Mouse (Mus musculus): ENCODE measurements around the gene Zfp2.

The Zfp2 gene

DNA sequence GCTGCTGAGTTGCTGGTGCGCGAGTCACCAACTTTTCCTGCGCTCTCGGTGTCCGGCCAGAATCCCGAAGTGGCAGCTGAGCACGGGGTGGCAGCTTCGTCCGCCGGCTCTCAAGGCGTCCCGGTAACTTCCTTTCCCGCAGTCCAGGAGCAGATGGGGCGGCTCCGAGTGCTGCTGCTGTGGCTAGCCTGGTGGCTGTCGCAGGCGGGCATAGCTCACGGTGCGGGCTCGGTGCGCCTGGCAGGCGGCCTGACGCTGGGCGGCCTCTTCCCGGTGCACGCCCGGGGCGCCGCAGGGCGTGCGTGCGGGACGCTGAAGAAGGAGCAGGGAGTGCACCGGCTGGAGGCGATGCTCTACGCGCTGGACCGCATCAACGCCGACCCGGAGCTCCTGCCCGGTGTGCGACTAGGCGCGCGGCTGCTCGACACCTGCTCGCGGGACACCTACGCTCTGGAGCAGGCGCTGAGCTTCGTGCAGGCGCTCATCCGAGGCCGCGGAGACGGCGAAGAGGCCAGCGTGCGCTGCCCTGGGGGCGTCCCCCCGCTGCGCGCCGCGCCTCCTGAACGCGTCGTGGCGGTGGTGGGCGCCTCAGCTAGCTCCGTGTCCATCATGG, 64.9 kb downstream of the Zfp2 start:
- no peak for DNase-seq

DNA sequence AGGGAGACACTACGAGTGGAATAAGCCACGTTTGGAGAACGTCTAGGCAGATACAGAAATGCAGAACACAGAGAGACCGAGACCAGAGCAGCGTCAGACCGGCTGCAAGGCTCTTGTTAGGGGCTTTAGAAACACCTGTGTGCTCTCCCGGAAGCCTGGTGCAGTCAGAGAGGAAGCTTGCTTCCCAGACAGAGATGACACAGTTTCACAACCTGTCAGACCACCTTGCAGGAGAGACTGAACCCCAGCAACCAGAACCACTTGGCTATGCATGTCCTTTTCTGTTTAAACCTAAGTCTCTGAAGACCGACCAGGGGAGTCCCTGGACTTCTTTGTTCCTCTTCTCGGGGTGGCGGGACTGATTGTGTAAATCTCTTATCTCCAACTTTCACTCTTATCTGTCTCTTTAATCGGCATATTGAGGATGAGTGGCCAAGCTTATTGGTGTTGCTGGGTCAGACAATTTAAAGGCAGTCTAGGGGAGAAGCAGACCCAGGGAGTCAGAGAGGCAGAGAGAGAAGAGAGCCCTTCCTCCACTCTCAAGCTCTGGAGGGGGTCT, 65.7 kb downstream of the Zfp2 start, which contains the start of gene Grm6:
Gene Grm6 (plus strand): TSS at position 509 of the 559 bp plus-strand sequence.
- DNase-seq: no peak

DNA sequence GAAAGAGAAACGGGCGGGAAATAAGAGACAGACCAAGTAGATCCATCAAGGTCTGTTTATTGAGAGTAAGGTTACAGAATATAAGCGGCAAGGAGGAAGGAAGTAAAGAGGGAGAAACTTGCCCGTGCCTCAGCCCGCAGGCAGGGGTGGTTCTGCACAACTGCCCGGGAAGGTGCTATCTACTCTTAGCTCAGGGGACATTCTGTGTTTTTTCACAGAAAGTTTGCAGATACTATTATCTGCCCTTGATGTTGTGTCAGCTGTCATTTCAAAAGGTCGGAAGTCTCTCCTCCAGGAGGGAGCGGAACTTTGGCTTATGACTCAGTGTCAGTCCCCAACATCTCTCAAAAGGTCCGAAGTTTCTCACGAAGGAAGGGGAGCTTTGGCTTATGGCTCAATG, 66.7 kb downstream of the Zfp2 start:
- DNase-seq: no peak

Data from lung, postnatal 14 days (tissue).